Mouse (Mus musculus): ENCODE measurements around the gene Tex14. TPM values are rescaled to one million over a fixed set of nuclear protein-coding genes. Genes with fewer than 3 reads are reported as not detected.

The Tex14 gene
- polyA plus RNA-seq, 1 experiment from 2014 or later: 0.45 TPM

GRCm38 (mm10) chr11:87553342-87553741 is 148.5 kb downstream of the Tex14 start:
- no peak overlapping the region for H3K27ac ChIP-seq (ENCODE audit: poor library complexity, severe bottlenecking)
- ATAC-seq (ENCODE audit: insufficient number of reproducible peaks, low FRiP score): no peak
- H3K9ac ChIP-seq: no peak overlapping the region; the same call in 1 of the 2 replicates
- peaks cover 16% of the 10 kb centered on the region for H3K4me1 ChIP-seq (replicated peaks)
- H3K9me3 ChIP-seq (replicated peaks): no peaks in the 10 kb centered on the region
- no peaks in the 10 kb centered on the region for H3K36me3 ChIP-seq
- WGBS: 82% methylated on average over 4 of the region's 4 CpGs
- no peaks in the 10 kb centered on the region for H3K27me3 ChIP-seq (replicated peaks)
- H3K4me3 ChIP-seq: no peak overlapping the region
- no peak overlapping the region for H3K4me2 ChIP-seq

DNA sequence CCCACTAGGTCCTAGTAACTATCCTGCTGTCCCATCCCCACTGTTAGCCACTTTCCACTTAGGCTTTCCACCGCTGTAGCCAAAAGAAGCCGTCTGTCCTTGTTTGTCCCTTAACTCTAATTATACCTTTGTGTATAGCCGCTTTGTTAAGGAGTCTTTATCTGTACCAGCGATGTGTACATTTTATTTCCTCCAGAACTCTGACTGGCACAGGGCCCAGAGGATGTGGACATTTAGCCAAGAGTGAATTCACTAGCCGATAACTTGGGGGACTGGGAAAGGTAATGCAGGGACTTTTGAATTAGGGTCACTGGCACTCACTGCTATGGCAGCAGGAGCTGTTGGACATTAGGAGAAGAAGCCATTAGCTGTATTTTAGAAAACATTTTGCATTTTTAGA is 149.5 kb downstream of the Tex14 start:
- Histone ChIP-seq H3K9ac (no peak overlapping the region), H3K36me3 (no peaks in the 10 kb centered on the region), H3K4me3 (no peak overlapping the region), H3K27me3 (replicated peaks) (no peaks in the 10 kb centered on the region), H3K9me3 (replicated peaks) (no peaks in the 10 kb centered on the region), H3K4me2 (0 out of 2 replicates have a peak overlapping the region, but pooled peaks have one; percentile 2), H3K4me1 (replicated peaks) (peaks cover 16% of the 10 kb centered on the region), H3K27ac (ENCODE audit: poor library complexity, severe bottlenecking) (peak overlapping the region; percentile 63)
- ATAC-seq (ENCODE audit: insufficient number of reproducible peaks, low FRiP score): no peak
- WGBS: 23% methylated on average over 5 of the region's 5 CpGs

DNA sequence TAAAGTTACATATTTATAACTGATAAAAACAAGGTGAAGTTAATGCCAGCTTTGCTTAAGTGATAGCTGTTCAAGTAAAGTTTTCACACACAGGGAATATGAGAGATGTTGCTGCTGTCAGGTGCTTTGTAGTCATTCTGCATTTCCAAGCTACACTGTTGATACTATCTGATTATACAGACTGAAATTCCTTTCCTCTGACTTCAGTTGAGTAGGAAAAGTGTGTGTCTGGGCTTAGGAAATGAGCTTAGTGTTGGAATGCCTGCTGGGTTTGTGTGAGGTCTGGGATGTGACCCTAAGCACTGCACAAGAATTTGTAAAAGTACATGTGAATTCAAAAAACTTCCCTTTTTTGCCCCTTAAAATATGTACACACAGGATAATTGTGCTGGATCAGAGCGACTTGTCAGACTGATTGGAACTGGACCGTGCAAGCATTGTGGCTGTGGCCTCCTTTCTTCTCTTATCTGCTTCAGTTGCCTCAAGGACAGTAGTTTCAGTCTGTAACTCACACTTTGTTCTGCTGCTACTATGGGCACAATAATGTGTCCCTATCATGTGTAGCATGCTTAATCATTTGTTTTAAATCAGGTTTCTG is 150.3 kb downstream of the Tex14 start:
- no peaks in the 10 kb centered on the region for H3K27me3 ChIP-seq (replicated peaks)
- H3K36me3 ChIP-seq: no peaks in the 10 kb centered on the region
- no peaks in the 10 kb centered on the region for H3K9me3 ChIP-seq (replicated peaks)
- H3K9ac ChIP-seq: no peak overlapping the region
- H3K27ac ChIP-seq (ENCODE audit: poor library complexity, severe bottlenecking): peak overlapping the region; percentile 71; the same call in 1 of the 2 replicates
- 28% methylated on average over 2 of the region's 2 CpGs for WGBS
- no peak overlapping the region for H3K4me3 ChIP-seq
- no peak overlapping the region for H3K4me2 ChIP-seq
- H3K4me1 ChIP-seq (replicated peaks): peaks cover 16% of the 10 kb centered on the region
- ATAC-seq (ENCODE audit: insufficient number of reproducible peaks, low FRiP score): peak; percentile 55; the same call in 1 of the 2 replicates

DNA sequence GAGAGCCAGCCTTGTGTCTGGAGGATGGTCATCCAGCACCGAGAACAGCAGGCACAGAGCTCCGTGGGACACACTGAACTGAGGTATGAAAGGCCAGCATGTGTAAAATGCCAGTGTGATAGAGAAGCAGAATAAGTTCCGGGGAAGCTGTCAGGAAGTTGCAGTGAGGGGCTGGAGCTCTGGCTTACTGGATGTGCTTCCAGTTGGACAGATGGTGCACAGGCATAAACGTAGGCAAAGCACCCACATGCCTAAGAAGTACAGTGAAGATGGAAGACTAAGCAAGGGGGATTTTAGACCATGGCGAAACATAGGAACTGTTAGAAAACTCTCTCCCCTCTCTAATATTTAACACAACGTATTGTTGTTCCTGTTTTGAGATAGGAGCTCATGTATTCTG is 156.3 kb downstream of the Tex14 start:
- Histone ChIP-seq H3K4me1 (replicated peaks) (peaks cover 8% of the 10 kb centered on the region; the same call in 1 of the 2 replicates), H3K4me3 (no peak overlapping the region), H3K9me3 (replicated peaks) (no peaks in the 10 kb centered on the region), H3K27ac (ENCODE audit: poor library complexity, severe bottlenecking) (no peak overlapping the region), H3K36me3 (no peaks in the 10 kb centered on the region), H3K9ac (no peak overlapping the region), H3K27me3 (replicated peaks) (no peaks in the 10 kb centered on the region), H3K4me2 (no peak overlapping the region)
- WGBS: 43% methylated on average over 6 of the region's 6 CpGs
- ATAC-seq (ENCODE audit: insufficient number of reproducible peaks, low FRiP score): no peak

- H3K27ac ChIP-seq (ENCODE audit: poor library complexity, severe bottlenecking): no peak within 1 kb of the TSS
- no peak within 1 kb of the TSS for H3K4me2 ChIP-seq
- no peaks in the 10 kb centered on the region for H3K36me3 ChIP-seq
- no peaks in the 10 kb centered on the region for H3K27me3 ChIP-seq (replicated peaks)
- no peak within 1 kb of the TSS for H3K9ac ChIP-seq
- H3K4me1 ChIP-seq (replicated peaks): peaks cover 27% of the 10 kb centered on the region
- no peaks in the 10 kb centered on the region for H3K9me3 ChIP-seq (replicated peaks)
- WGBS: 69% methylated on average over 3 of the region's 3 CpGs
- H3K4me3 ChIP-seq: no peak within 1 kb of the TSS
- no peak for ATAC-seq (ENCODE audit: insufficient number of reproducible peaks, low FRiP score)
Observed at GRCm38 (mm10) chr11:87566501-87566900, 161.6 kb downstream of the Tex14 start, which contains the start of gene Gm11492. Gm11492 (plus strand) TSS chr11:87566653.

DNA sequence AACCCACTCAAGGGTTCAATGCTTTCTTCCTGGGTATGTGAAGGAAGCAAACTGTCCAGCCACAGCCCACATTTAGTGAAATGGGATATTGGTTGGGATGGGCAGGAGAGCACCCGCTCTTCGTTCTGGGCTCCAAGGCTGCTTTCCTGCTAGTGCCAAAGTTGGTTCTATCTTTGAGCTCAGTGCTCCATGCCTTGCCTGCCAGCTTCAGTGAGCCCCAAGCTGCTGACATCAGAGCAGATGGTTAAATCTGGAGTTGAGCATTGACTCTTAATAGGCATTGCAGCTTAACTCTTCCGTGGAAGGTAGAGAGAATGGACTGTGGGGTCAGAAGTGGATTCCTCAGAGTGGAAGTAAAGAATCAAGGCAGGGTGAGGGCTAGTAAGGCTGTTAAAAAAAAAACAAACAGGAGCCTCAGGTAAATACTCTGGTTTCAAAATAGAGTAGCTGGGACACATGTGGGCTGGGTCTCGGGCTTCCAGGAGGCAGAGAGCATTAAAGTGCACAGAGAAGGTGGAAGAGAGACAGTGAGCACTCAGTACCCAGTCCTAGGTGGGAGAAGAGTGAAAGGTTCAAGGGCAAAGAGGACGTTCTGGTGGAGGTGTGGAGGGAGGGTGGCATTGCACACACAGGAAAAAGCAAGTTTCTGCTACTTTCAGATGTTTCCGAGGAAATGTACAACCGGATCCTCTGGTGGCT is 163.5 kb downstream of the Tex14 start, which contains the start of gene Sept4:
Gene Sept4 (plus strand): TSS at position 649 of the 699 bp plus-strand sequence.
- no peak within 1 kb of the TSS for H3K4me2 ChIP-seq
- H3K36me3 ChIP-seq: no peaks in the 10 kb centered on the region
- H3K27me3 ChIP-seq (replicated peaks): no peaks in the 10 kb centered on the region
- no peaks in the 10 kb centered on the region for H3K9me3 ChIP-seq (replicated peaks)
- peaks cover 29% of the 10 kb centered on the region for H3K4me1 ChIP-seq (replicated peaks)
- 70% methylated on average over 7 of the region's 7 CpGs for WGBS
- no peak for ATAC-seq (ENCODE audit: insufficient number of reproducible peaks, low FRiP score)
- H3K9ac ChIP-seq: no peak within 1 kb of the TSS
- no peak within 1 kb of the TSS for H3K4me3 ChIP-seq
- H3K27ac ChIP-seq (ENCODE audit: poor library complexity, severe bottlenecking): no peak within 1 kb of the TSS

- no peak overlapping the region for H3K9ac ChIP-seq
- ATAC-seq (ENCODE audit: insufficient number of reproducible peaks, low FRiP score): no peak
- H3K36me3 ChIP-seq: no peaks in the 10 kb centered on the region
- H3K4me2 ChIP-seq: peak overlapping the region; percentile 14; the same call in 1 of the 2 replicates
- H3K4me1 ChIP-seq (replicated peaks): peaks cover 41% of the 10 kb centered on the region
- H3K27ac ChIP-seq (ENCODE audit: poor library complexity, severe bottlenecking): no peak overlapping the region; the same call in 1 of the 2 replicates
- whole genome bisulfite sequencing: 6% methylated on average over 5 of the region's 5 CpGs
- H3K9me3 ChIP-seq (replicated peaks): no peaks in the 10 kb centered on the region
- H3K4me3 ChIP-seq: no peak overlapping the region
- H3K27me3 ChIP-seq (replicated peaks): no peaks in the 10 kb centered on the region
Observed at GRCm38 (mm10) chr11:87570743-87571142, 165.9 kb downstream of the Tex14 start.

GRCm38 (mm10) chr11:87571361-87571950 is 166.6 kb downstream of the Tex14 start:
- Histone ChIP-seq H3K36me3 (no peaks in the 10 kb centered on the region), H3K27me3 (replicated peaks) (0 out of 2 replicates have a peak, but pooled peaks cover 3% of the 10 kb centered on the region), H3K9me3 (replicated peaks) (no peaks in the 10 kb centered on the region), H3K4me2 (no peak overlapping the region; the same call in 1 of the 2 replicates), H3K4me1 (replicated peaks) (peaks cover 41% of the 10 kb centered on the region), H3K9ac (no peak overlapping the region), H3K27ac (ENCODE audit: poor library complexity, severe bottlenecking) (no peak overlapping the region; the same call in 1 of the 2 replicates), H3K4me3 (no peak overlapping the region)
- 84% methylated on average over 1 of the region's 1 CpGs for WGBS
- no peak for ATAC-seq (ENCODE audit: insufficient number of reproducible peaks, low FRiP score)

DNA sequence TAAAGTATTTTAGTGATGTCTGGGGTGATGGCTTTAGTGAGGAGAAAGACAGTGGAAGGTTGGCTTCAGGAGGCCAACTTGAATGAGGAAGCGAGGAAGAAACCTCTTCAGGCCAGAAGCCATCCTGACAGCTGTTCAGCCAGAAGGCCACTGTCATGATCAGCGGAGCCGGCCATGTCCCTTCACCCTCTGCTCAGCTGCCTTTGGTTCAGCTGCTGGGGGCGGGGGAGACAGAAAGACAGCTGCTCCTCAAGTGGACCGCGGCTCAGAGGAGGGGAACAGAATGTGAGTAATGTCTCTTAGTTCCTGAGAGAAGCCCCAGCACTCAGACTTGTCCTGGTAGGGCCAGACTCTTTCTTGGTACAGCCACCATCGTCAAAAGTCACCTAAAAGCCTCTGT is 168.9 kb downstream of the Tex14 start:
- no peak overlapping the region for H3K27ac ChIP-seq (ENCODE audit: poor library complexity, severe bottlenecking)
- H3K4me3 ChIP-seq: no peak overlapping the region
- no peaks in the 10 kb centered on the region for H3K36me3 ChIP-seq
- no peak for ATAC-seq (ENCODE audit: insufficient number of reproducible peaks, low FRiP score)
- H3K27me3 ChIP-seq (replicated peaks): 0 out of 2 replicates have a peak, but pooled peaks cover 6% of the 10 kb centered on the region
- no peak overlapping the region for H3K4me2 ChIP-seq
- no peak overlapping the region for H3K9ac ChIP-seq
- 67% methylated on average over 7 of the region's 7 CpGs for WGBS
- H3K9me3 ChIP-seq (replicated peaks): no peaks in the 10 kb centered on the region
- H3K4me1 ChIP-seq (replicated peaks): peaks cover 55% of the 10 kb centered on the region

DNA sequence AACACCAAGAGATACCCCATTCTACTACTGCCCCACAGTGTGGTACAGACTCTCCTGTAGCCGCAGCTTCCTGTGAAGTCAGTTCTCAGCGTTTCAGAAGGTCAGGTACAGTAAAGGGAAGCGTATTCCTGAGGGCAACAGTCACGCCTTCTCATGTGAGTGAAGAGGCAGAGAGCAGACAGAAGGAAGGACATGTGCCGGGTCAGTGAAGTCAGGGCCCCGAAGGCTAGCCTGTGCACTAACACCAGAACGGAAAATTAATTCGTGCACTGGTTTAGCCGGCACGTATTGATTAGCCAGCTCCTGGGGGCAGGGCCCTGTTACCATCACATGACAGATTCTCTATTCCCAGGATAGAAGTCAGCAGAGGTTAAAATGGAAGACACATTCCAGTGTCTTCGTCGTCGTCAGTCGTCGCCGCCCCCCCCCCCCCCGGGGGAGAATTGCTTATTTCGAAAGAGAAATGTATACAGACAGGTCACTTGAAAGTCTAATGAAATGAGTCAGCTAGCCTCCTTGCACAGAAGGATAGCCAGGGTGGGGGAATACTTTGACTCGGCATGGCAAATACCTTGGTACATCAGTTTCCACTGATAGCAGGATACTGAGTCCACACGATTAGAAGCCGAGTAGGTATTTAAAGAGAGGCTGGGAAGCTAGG is 169.8 kb downstream of the Tex14 start:
- peaks cover 61% of the 10 kb centered on the region for H3K4me1 ChIP-seq (replicated peaks)

More for the DNA sequence above, 169.8 kb downstream of the Tex14 start:
- H3K36me3 ChIP-seq: no peaks in the 10 kb centered on the region
- H3K4me2 ChIP-seq: no peak overlapping the region
- H3K27me3 ChIP-seq (replicated peaks): 0 out of 2 replicates have a peak, but pooled peaks cover 6% of the 10 kb centered on the region
- H3K9ac ChIP-seq: no peak overlapping the region
- ATAC-seq (ENCODE audit: insufficient number of reproducible peaks, low FRiP score): no peak
- H3K4me3 ChIP-seq: no peak overlapping the region
- WGBS: 55% methylated on average over 21 of the region's 21 CpGs
- no peak overlapping the region for H3K27ac ChIP-seq (ENCODE audit: poor library complexity, severe bottlenecking)
- no peaks in the 10 kb centered on the region for H3K9me3 ChIP-seq (replicated peaks)

Data from heart, embryonic 12.5 days (tissue).